In genomic region chr17:88303991-88304390, GRCm38 (mm10) we compare ENCODE assay signal across 9 mouse cellular contexts.
A peak's percentile ranks its signal among the peaks of the same experiment; 100 is the strongest.
DNase-seq lines count a peak whose midpoint lies in the region; ATAC-seq and TF ChIP-seq lines count a peak whose summit lies in the region.
"Had no signal": no experiment of that assay in that cellular context is flagged by ENCODE, and none has a peak within 500 bp of the region (broad histone marks: within the 10 kb centered on the region; RNA-seq: fewer than 3 reads in every experiment).

No protein-coding gene starts in this region.

- intact Hi-C loops in left cerebral cortex, adult 2 months (cut with DNase I) = no loop called here

- H3K36me3 ChIP-seq in neural tube, embryonic 15.5 days = no peaks in the 10 kb centered on the region
- H3K36me3 ChIP-seq: limb, embryonic 12.5 days had no signal

- POLR2A ChIA-PET in Patski (lab: Charles Lee) = no interaction called here

- in situ Hi-C loops in Patski (cut with MboI; ENCODE audit: low pct_unique_long_range_greater_than_20kb) = no loop called here

- CTCF ChIA-PET in Patski (lab: Charles Lee) = interaction anchor here (1.8 kb wide), 1 partner anchor 47 kb away, joined by 5 read pairs; no protein-coding TSS in a partner anchor

- no peak overlapping the region for H3K4me2 ChIP-seq in neural tube, embryonic 15.5 days
- H3K4me2 ChIP-seq: limb, embryonic 12.5 days had no signal

- TF ChIP-seq CTCF in left cerebral cortex, adult 2 months (IDR thresholded peaks at IDR 0.05) = peak; percentile 43
- TF ChIP-seq CTCF in Patski (IDR thresholded peaks at IDR 0.05) = peak; percentile 36

- no peak overlapping the region for H3K4me3 ChIP-seq in left cerebral cortex, adult 2 months
- H3K4me3 ChIP-seq in neural tube, embryonic 15.5 days (replicated peaks) = no peak overlapping the region
- H3K4me3 ChIP-seq: limb, embryonic 12.5 days had no signal

- DNase-seq in left cerebral cortex, adult 2 months (ENCODE audit: extremely low spot score in 1 of 2, low spot score in 2 of 2) = no peak
- DNase-seq in left cerebral cortex, adult 11 months (ENCODE audit: low spot score) = no peak
- DNase-seq in Patski (ENCODE audit: low read depth, low spot score) = no peak
- peak; percentile 15 for DNase-seq in fibroblast of lung, adult 2 months (ENCODE audit: low read depth)
- DNase-seq in kidney, postnatal 4 days = peak; percentile 56
- DNase-seq in natural killer cell, adult 2 months (ENCODE audit: low spot score in 2 of 2) = no peak
- DNase-seq in right cerebral cortex, postnatal 4 days = no peak

- WGBS in neural tube, embryonic 15.5 days = 66% methylated on average over 2 of the region's 2 CpGs

- ATAC-seq in Patski = no peak
- no peak for ATAC-seq in neural tube, embryonic 15.5 days (ENCODE audit: low FRiP score)

- no peak overlapping the region for H3K27ac ChIP-seq in left cerebral cortex, adult 2 months
- no peak overlapping the region for H3K27ac ChIP-seq in neural tube, embryonic 15.5 days (replicated peaks)
- H3K27ac ChIP-seq: limb, embryonic 12.5 days had no signal

- H3K9me3 ChIP-seq in neural tube, embryonic 15.5 days (replicated peaks) = no peaks in the 10 kb centered on the region
- H3K9me3 ChIP-seq: limb, embryonic 12.5 days had no signal

- no peak overlapping the region for H3K9ac ChIP-seq in neural tube, embryonic 15.5 days (replicated peaks)
- H3K9ac ChIP-seq: limb, embryonic 12.5 days had no signal

- no peaks in the 10 kb centered on the region for H3K27me3 ChIP-seq in Patski
- H3K27me3 ChIP-seq in neural tube, embryonic 15.5 days (replicated peaks) = no peaks in the 10 kb centered on the region
- H3K27me3 ChIP-seq: limb, embryonic 12.5 days had no signal

- H3K4me1 ChIP-seq in neural tube, embryonic 15.5 days = no peaks in the 10 kb centered on the region
- H3K4me1 ChIP-seq: limb, embryonic 12.5 days had no signal

Comparison
In these comparisons a context has a peak if more than half of its experiments do, and no peak if none do; other contexts are left out.
1. DNase-seq: peak in fibroblast of lung, adult 2 months (single experiment) and kidney, postnatal 4 days (2 of 2); none in left cerebral cortex, adult 2 months (0 of 2), left cerebral cortex, adult 11 months (single experiment), Patski (single experiment), natural killer cell, adult 2 months (0 of 2) and right cerebral cortex, postnatal 4 days (single experiment).